Mouse (Mus musculus) kidney, embryonic 14.5 days (tissue): Measurements from ENCODE around the gene Brf1. TPM values are rescaled to one million over a fixed set of nuclear protein-coding genes. Genes with fewer than 3 reads are reported as not detected.
A peak's percentile ranks its signal among the peaks of the same experiment; 100 is the strongest.

Experiments
- ATAC-seq: fragments of 200-750 bp; cut with Nextera tagmentation; 2 replicates; pipeline ENCODE4 v1.8.0; 2017; ENCODE audit warnings: moderate number of reproducible peaks, mild to moderate bottlenecking, moderate TSS enrichment, moderate library complexity; ENCODE audit not compliant: low FRiP score, low TSS enrichment
- H3K27ac ChIP-seq: fragments of 300-500 bp; sonication (generic); 2 replicates; pipeline ENCODE4 v1.5.1; 2014; ENCODE audit warnings: low read depth, mild to moderate bottlenecking, low read length, moderate library complexity, mixed read lengths
- H3K27me3 ChIP-seq: fragments of 300-500 bp; sonication (generic); 2 replicates; pipeline ENCODE4 v1.6.1; 2014; ENCODE audit warnings: mild to moderate bottlenecking, low read length; ENCODE audit not compliant: control insufficient read depth, insufficient read depth
- H3K36me3 ChIP-seq: fragments of 300-500 bp; sonication (generic); 2 replicates; pipeline ENCODE4 v1.6.1; 2014; ENCODE audit warnings: low read length, mixed read lengths; ENCODE audit not compliant: control insufficient read depth, insufficient read depth
- H3K4me1 ChIP-seq: fragments of 300-500 bp; sonication (generic); 2 replicates; pipeline ENCODE4 v1.6.1; 2014; ENCODE audit warnings: low read length, mixed read lengths; ENCODE audit not compliant: control insufficient read depth, insufficient read depth
- H3K4me2 ChIP-seq: fragments of 300-500 bp; sonication (generic); replicated peaks from 2 replicates; pipeline ENCODE4 v1.6.1; 2014; ENCODE audit warnings: low read depth, mild to moderate bottlenecking, low read length
- H3K4me3 ChIP-seq: fragments of 300-500 bp; sonication (generic); 2 replicates; pipeline ENCODE4 v1.5.1; 2014; ENCODE audit warnings: mild to moderate bottlenecking, low read length
- H3K9ac ChIP-seq: fragments of 300-500 bp; sonication (generic); 2 replicates; pipeline ENCODE4 v1.6.1; 2014; ENCODE audit warnings: low read depth, mild to moderate bottlenecking, low read length, moderate library complexity
- H3K9me3 ChIP-seq: fragments of 300-500 bp; sonication (generic); 2 replicates; pipeline ENCODE4 v1.6.1; 2016; ENCODE audit warnings: low read length; ENCODE audit not compliant: control insufficient read depth
- WGBS: fragments of 180-500 bp; shearing (Covaris S2); extraction: QIAGEN DNeasy Blood & Tissue Kit; methylation state at CpG from one replicate; pipeline ENCODE4 v1.1.7; 2014; 5-methylcytosine and 5-hydroxymethylcytosine counted together
- polyA plus RNA-seq: library from polyadenylated mRNA; unstranded; fragments of >200 nt; fragmentation: Nextera tagmentation; extraction: Ambion mirVana; gene quantifications from 2 replicates; pipeline ENCODE4 v1.2.1, GENCODE M21; 2014

Brf1 gene
- polyA plus RNA-seq, 1 experiment from 2014 or later: 75.6 TPM

- Histone ChIP-seq H3K4me1 (peaks cover 14% of the 10 kb centered on the region; the same call in 1 of the 2 replicates), H3K36me3 (no peaks in the 10 kb centered on the region), H3K27me3 (no peaks in the 10 kb centered on the region), H3K9ac (no peak overlapping the region), H3K27ac (no peak overlapping the region), H3K4me2 (no peak overlapping the region), H3K4me3 (no peak overlapping the region), H3K9me3 (no peaks in the 10 kb centered on the region)
- ATAC-seq: no peak
- WGBS: 80% methylated on average over 4 of the region's 4 CpGs
Measured at GRCm38 (mm10) chr12:113036996-113037395, 36.5 kb upstream of the Brf1 start.

GRCm38 (mm10) chr12:113035093-113035492 lies 34.6 kb upstream of the Brf1 start:
- H3K9ac ChIP-seq: no peak overlapping the region
- H3K27me3 ChIP-seq: no peaks in the 10 kb centered on the region
- H3K4me1 ChIP-seq: peaks cover 18% of the 10 kb centered on the region; the same call in 1 of the 2 replicates
- ATAC-seq: no peak
- H3K36me3 ChIP-seq: no peaks in the 10 kb centered on the region
- H3K4me3 ChIP-seq: no peak overlapping the region
- 91% methylated on average over 2 of the region's 2 CpGs for WGBS
- no peak overlapping the region for H3K4me2 ChIP-seq
- no peaks in the 10 kb centered on the region for H3K9me3 ChIP-seq
- H3K27ac ChIP-seq: no peak overlapping the region

GRCm38 (mm10) chr12:113032296-113033250 lies 32.1 kb upstream of the Brf1 start:
- Histone ChIP-seq H3K27me3 (no peaks in the 10 kb centered on the region), H3K36me3 (no peaks in the 10 kb centered on the region), H3K4me1 (peaks cover 19% of the 10 kb centered on the region; the same call in 1 of the 2 replicates), H3K27ac (peak overlapping the region; percentile 30; the same call in 1 of the 2 replicates), H3K9ac (no peak overlapping the region; the same call in 1 of the 2 replicates), H3K4me2 (no peak overlapping the region), H3K4me3 (no peak overlapping the region), H3K9me3 (no peaks in the 10 kb centered on the region)
- ATAC-seq: peak; percentile 53
- 64% methylated on average over 11 of the region's 11 CpGs for WGBS

GRCm38 (mm10) chr12:113031441-113031840 lies 30.9 kb upstream of the Brf1 start:
- Histone ChIP-seq H3K9ac (no peak overlapping the region), H3K4me2 (no peak overlapping the region), H3K9me3 (no peaks in the 10 kb centered on the region), H3K27ac (no peak overlapping the region), H3K36me3 (no peaks in the 10 kb centered on the region), H3K27me3 (no peaks in the 10 kb centered on the region), H3K4me1 (peaks cover 21% of the 10 kb centered on the region; the same call in 1 of the 2 replicates), H3K4me3 (no peak overlapping the region)
- no peak for ATAC-seq
- WGBS: 90% methylated on average over 6 of the region's 6 CpGs

- Histone ChIP-seq H3K9me3 (no peaks in the 10 kb centered on the region), H3K4me2 (no peak overlapping the region), H3K36me3 (no peaks in the 10 kb centered on the region), H3K27ac (no peak overlapping the region), H3K4me3 (no peak overlapping the region), H3K9ac (no peak overlapping the region), H3K27me3 (no peaks in the 10 kb centered on the region), H3K4me1 (peaks cover 21% of the 10 kb centered on the region; the same call in 1 of the 2 replicates)
- WGBS: 85% methylated on average over 9 of the region's 9 CpGs
- ATAC-seq: no peak
Measured at GRCm38 (mm10) chr12:113030993-113031392, 30.5 kb upstream of the Brf1 start.

- H3K4me3 ChIP-seq: no peak overlapping the region
- peaks cover 21% of the 10 kb centered on the region; the same call in 1 of the 2 replicates for H3K4me1 ChIP-seq
- 32% methylated on average over 4 of the region's 4 CpGs for WGBS
- H3K9ac ChIP-seq: no peak overlapping the region
- no peaks in the 10 kb centered on the region for H3K9me3 ChIP-seq
- no peaks in the 10 kb centered on the region for H3K36me3 ChIP-seq
- peak; percentile 10; the same call in 1 of the 2 replicates for ATAC-seq
- H3K27ac ChIP-seq: no peak overlapping the region
- H3K27me3 ChIP-seq: no peaks in the 10 kb centered on the region
- no peak overlapping the region for H3K4me2 ChIP-seq
Measured at GRCm38 (mm10) chr12:113030046-113030445, 29.5 kb upstream of the Brf1 start.

GRCm38 (mm10) chr12:113028898-113029297 lies 28.4 kb upstream of the Brf1 start:
- no peak overlapping the region for H3K27ac ChIP-seq
- no peaks in the 10 kb centered on the region for H3K27me3 ChIP-seq
- peaks cover 21% of the 10 kb centered on the region; the same call in 1 of the 2 replicates for H3K4me1 ChIP-seq
- H3K9me3 ChIP-seq: no peaks in the 10 kb centered on the region
- no peaks in the 10 kb centered on the region for H3K36me3 ChIP-seq
- no peak overlapping the region for H3K4me2 ChIP-seq
- no peak overlapping the region for H3K4me3 ChIP-seq
- ATAC-seq: no peak
- no peak overlapping the region for H3K9ac ChIP-seq
- WGBS: 73% methylated on average over 9 of the region's 9 CpGs

- WGBS: 51% methylated on average over 5 of the region's 5 CpGs
- Histone ChIP-seq H3K36me3 (peaks cover 3% of the 10 kb centered on the region; the same call in 1 of the 2 replicates), H3K4me3 (no peak overlapping the region), H3K4me2 (no peak overlapping the region), H3K9ac (no peak overlapping the region), H3K27me3 (no peaks in the 10 kb centered on the region), H3K9me3 (no peaks in the 10 kb centered on the region), H3K4me1 (peaks cover 17% of the 10 kb centered on the region; the same call in 1 of the 2 replicates), H3K27ac (no peak overlapping the region)
- no peak for ATAC-seq
Measured at GRCm38 (mm10) chr12:113028067-113028466, 27.6 kb upstream of the Brf1 start.

GRCm38 (mm10) chr12:113027495-113027894 lies 27.0 kb upstream of the Brf1 start:
- WGBS: 84% methylated on average over 2 of the region's 2 CpGs
- no peak overlapping the region for H3K4me3 ChIP-seq
- peaks cover 12% of the 10 kb centered on the region; the same call in 1 of the 2 replicates for H3K4me1 ChIP-seq
- no peaks in the 10 kb centered on the region for H3K9me3 ChIP-seq
- ATAC-seq: no peak
- no peak overlapping the region for H3K4me2 ChIP-seq
- no peak overlapping the region for H3K9ac ChIP-seq
- H3K27me3 ChIP-seq: no peaks in the 10 kb centered on the region
- H3K36me3 ChIP-seq: peaks cover 3% of the 10 kb centered on the region; the same call in 1 of the 2 replicates
- H3K27ac ChIP-seq: no peak overlapping the region
